Mouse (Mus musculus) lung, postnatal 0 days (tissue): ENCODE measurements around the gene Kmt2e.

Source experiments
- CTCF ChIP-seq: IDR thresholded peaks from 2 replicates; pipeline ENCODE4 v1.5.1; 2016; ENCODE audit warnings: antibody characterized with exemption, mild to moderate bottlenecking
- EP300 ChIP-seq: IDR thresholded peaks from 2 replicates; pipeline ENCODE4 v1.6.1; 2016; ENCODE audit warnings: antibody characterized with exemption, mild to moderate bottlenecking, control low read depth

- TF ChIP-seq CTCF, result no peak
- no peak for TF ChIP-seq EP300
These were observed 48.5 kb upstream of the Kmt2e start for GRCm38 (mm10) chr5:23385763-23386217.
